Mouse (Mus musculus): ENCODE data around the gene Atp6v1g2. TPM values are rescaled to one million over a fixed set of nuclear protein-coding genes. Genes with fewer than 3 reads are reported as not detected.

Gene Atp6v1g2
- total and polyA plus RNA-seq, 2 experiments from 2014 or later: 81.4 to 146 TPM

DNA sequence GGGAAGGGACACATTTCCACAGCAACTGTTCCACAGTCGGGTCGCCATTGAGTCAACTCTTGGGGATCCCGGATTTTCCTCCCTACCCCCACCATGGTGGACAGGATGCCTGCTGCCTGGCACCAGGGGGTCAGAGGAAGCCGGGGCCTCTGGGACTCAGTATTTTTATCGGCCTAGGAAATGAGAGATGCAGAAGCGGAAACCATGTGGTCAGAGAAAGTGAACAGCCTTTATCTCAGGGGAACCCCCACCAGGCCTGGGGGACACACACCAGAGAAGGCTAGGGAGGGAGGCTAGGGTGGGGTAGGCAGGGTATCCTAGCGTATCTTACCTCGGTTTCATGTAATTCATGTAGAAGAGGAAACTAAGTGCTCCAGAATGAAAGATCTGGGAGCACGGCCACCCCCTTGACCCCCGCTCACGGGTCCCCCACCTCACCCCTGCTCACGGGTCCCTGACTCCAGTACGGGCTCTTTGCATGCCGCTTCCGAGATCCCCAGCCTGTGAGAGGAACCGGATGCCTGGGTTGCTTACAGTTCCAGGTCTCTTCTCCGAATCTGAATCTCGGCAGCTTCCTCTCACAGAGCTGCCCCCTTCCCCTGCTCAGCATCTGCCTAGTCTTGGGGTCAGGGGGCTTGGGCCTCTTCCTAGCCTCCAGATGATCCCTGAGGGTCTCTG lies 14.8 kb upstream of the Atp6v1g2 start:
- 82% methylated on average over 18 of the region's 18 CpGs for WGBS
- no peak for ATAC-seq
- DNase-seq: no peak
- H3K36me3 ChIP-seq (ENCODE audit: insufficient read depth): peaks cover 19% of the 10 kb centered on the region
- H3K27ac ChIP-seq (ENCODE audit: low read depth, low read length): no peak overlapping the region
- H3K4me3 ChIP-seq (ENCODE audit: low read depth, low read length): no peak overlapping the region
- no peaks in the 10 kb centered on the region for H3K4me1 ChIP-seq (ENCODE audit: insufficient read depth)
- no peaks in the 10 kb centered on the region for H3K9me3 ChIP-seq (ENCODE audit: low read length)
- no peaks in the 10 kb centered on the region for H3K27me3 ChIP-seq (ENCODE audit: insufficient read depth, low read length)
- no peak overlapping the region for H3K4me2 ChIP-seq (ENCODE audit: low read depth)
- no peak overlapping the region for H3K9ac ChIP-seq
- no peak for TF ChIP-seq CTCF (IDR thresholded peaks at IDR 0.05; ENCODE audit: low read depth)

DNA sequence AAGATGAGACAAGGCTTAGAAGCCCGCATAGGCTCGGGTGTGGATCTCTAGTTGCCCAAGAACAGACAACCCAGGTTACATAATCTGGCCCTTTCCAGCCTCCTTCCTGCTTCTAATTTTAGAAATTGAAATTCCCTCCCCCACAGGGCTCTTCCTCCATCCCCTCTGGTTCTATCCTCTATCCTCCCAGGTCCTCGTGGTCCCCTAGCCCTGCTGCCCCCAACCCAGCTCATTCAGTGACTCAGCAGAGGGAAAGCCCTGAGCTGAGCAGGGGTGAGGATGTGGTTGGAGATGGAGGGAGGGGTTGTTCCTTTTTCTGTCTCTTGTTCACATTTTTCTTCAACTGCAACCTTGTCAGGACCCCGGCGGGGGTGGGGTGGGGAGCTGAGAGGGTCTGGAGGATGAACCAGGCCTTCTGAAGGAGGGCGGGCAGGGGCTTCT lies 13.8 kb upstream of the Atp6v1g2 start:
- no peak for ATAC-seq
- no peak for DNase-seq
- Histone ChIP-seq H3K27me3 (ENCODE audit: insufficient read depth, low read length) (no peaks in the 10 kb centered on the region), H3K9ac (no peak overlapping the region), H3K4me1 (ENCODE audit: insufficient read depth) (no peaks in the 10 kb centered on the region), H3K36me3 (ENCODE audit: insufficient read depth) (peaks cover 19% of the 10 kb centered on the region), H3K9me3 (ENCODE audit: low read length) (no peaks in the 10 kb centered on the region), H3K4me2 (ENCODE audit: low read depth) (no peak overlapping the region), H3K27ac (ENCODE audit: low read depth, low read length) (no peak overlapping the region), H3K4me3 (ENCODE audit: low read depth, low read length) (no peak overlapping the region)
- TF ChIP-seq CTCF (IDR thresholded peaks at IDR 0.05; ENCODE audit: low read depth): no peak
- 91% methylated on average over 6 of the region's 6 CpGs for WGBS

DNA sequence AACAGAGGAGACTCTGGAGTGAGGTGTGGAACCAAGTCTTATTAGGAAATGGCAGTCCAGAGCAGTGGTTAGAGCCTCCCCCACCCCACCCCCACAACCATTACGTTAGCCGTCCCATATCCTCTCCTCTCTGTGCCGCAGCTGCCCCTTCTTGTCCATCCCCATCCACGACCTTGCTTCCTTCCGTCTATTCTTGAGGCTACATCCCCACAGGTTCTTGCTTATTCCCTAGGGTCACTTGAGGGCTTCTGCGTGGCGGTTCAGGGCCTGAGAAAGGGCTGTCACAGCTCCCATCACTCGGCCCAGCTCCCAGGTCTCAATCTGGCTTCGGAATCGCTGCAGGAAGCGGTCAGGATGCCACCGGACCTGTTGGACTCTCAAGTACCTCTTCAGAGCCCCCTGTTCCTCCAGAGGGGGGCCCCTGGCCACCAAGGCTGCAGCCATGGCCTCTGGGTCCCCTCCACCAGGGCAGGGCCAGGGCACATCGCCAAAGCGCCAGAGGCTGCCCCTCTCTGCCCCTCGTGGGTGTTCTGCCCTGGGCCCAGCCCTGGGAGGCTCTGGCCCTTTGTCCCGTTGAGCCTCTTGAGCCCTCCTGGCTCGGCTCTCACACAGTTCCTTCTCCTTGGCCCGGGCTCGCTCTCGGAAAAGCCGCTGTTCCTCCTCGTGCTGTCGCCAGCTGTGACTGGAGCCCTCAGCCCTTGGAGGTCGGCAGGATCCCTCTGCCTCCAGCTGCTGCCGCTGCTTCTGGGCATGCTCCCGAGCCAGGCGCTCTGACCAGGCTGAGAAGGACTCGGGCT lies 13.1 kb upstream of the Atp6v1g2 start, which contains the start of gene Gm16181:
Gm16181 (plus strand) TSS at position 679 of the 797 bp plus-strand sequence.
- H3K36me3 ChIP-seq (ENCODE audit: insufficient read depth): peaks cover 21% of the 10 kb centered on the region
- DNase-seq (no peak), ATAC-seq (no peak)
- 80% methylated on average over 25 of the region's 28 CpGs for WGBS
- no peak within 1 kb of the TSS for H3K9ac ChIP-seq
- no peak within 1 kb of the TSS for H3K27ac ChIP-seq (ENCODE audit: low read depth, low read length)
- no peaks in the 10 kb centered on the region for H3K9me3 ChIP-seq (ENCODE audit: low read length)
- no peaks in the 10 kb centered on the region for H3K27me3 ChIP-seq (ENCODE audit: insufficient read depth, low read length)
- TF ChIP-seq CTCF (IDR thresholded peaks at IDR 0.05; ENCODE audit: low read depth): no peak
- no peak within 1 kb of the TSS for H3K4me2 ChIP-seq (ENCODE audit: low read depth)
- H3K4me3 ChIP-seq (ENCODE audit: low read depth, low read length): no peak within 1 kb of the TSS
- no peaks in the 10 kb centered on the region for H3K4me1 ChIP-seq (ENCODE audit: insufficient read depth)

DNA sequence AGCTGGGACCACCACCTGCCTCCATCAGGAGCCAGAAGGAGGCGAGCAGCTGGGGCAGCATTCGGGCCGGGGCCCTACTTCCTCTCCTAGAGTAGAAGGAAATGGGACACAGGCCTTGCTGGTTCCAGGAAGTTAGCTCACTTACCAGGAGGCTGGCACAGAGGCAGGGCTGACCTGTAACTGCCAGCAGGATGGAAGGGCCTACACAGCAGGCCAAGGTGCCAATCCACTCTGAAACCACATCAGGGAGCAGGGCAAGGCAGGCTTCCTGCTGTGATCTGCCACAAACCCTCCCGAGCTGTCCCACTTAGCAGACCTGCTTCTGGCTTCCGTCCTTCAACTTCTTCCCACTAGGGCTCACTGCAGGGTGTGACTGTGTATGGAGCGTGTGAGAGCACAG lies 11.2 kb upstream of the Atp6v1g2 start:
- WGBS: 81% methylated on average over 6 of the region's 6 CpGs
- H3K27me3 ChIP-seq (ENCODE audit: insufficient read depth, low read length): no peaks in the 10 kb centered on the region

DNA sequence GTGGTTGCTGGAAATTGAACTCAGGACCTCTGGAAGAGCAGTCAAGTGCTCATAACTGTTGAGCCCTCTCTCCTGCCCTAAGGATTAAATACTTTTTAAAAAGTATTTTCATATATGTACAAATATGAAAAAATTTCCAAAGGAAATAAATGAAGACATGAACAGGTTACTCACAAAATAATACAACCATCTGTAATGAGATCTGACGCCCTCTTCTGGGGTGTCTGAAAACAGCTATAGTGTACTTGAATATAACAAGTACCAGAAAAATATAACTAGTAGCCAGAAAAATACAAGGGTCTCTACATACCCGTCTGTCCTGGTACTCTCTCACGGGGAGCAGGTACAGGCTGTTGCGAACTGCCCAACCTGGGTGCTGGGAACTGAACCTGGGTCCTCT lies 8.8 kb upstream of the Atp6v1g2 start:
- H3K4me3 ChIP-seq (ENCODE audit: low read depth, low read length): no peak overlapping the region
- WGBS: 95% methylated on average over 4 of the region's 4 CpGs

More for the DNA sequence above, 11.2 kb upstream of the Atp6v1g2 start:
- Histone ChIP-seq H3K4me3 (ENCODE audit: low read depth, low read length) (no peak overlapping the region), H3K4me1 (ENCODE audit: insufficient read depth) (no peaks in the 10 kb centered on the region), H3K9ac (no peak overlapping the region), H3K27ac (ENCODE audit: low read depth, low read length) (no peak overlapping the region), H3K4me2 (ENCODE audit: low read depth) (no peak overlapping the region), H3K9me3 (ENCODE audit: low read length) (no peaks in the 10 kb centered on the region), H3K36me3 (ENCODE audit: insufficient read depth) (peaks cover 28% of the 10 kb centered on the region)
- DNase-seq (no peak), ATAC-seq (no peak)
- no peak for TF ChIP-seq CTCF (IDR thresholded peaks at IDR 0.05; ENCODE audit: low read depth)

DNA sequence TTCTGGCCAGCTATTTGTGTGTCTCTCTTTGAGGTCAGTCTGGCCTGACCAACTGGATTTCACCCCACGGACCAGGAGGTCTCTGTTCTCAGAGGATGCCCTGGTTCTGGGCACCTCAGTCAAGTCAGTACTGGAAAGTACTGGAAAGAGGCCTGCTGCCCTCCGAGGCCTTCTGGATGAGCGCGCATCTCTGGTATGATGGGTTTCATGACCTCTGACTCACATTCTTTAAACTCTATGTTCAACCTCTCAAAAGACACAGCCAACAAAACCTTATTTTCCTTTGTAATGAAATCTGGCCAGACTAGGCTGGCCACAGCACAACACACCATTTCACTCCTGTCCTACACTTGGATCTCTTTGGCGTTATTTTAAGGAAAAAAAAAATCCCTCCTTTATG lies 8.0 kb upstream of the Atp6v1g2 start:
- Histone ChIP-seq H3K27me3 (ENCODE audit: insufficient read depth, low read length) (no peaks in the 10 kb centered on the region), H3K27ac (ENCODE audit: low read depth, low read length) (no peak overlapping the region), H3K4me3 (ENCODE audit: low read depth, low read length) (no peak overlapping the region), H3K4me2 (ENCODE audit: low read depth) (no peak overlapping the region), H3K9me3 (ENCODE audit: low read length) (no peaks in the 10 kb centered on the region), H3K4me1 (ENCODE audit: insufficient read depth) (no peaks in the 10 kb centered on the region), H3K9ac (no peak overlapping the region), H3K36me3 (ENCODE audit: insufficient read depth) (peaks cover 37% of the 10 kb centered on the region)
- no peak for TF ChIP-seq CTCF (IDR thresholded peaks at IDR 0.05; ENCODE audit: low read depth)
- no peak for ATAC-seq
- 94% methylated on average over 5 of the region's 5 CpGs for WGBS
- no peak for DNase-seq

More for the DNA sequence above, 8.8 kb upstream of the Atp6v1g2 start:
- Histone ChIP-seq H3K4me2 (ENCODE audit: low read depth) (no peak overlapping the region), H3K4me1 (ENCODE audit: insufficient read depth) (no peaks in the 10 kb centered on the region), H3K27me3 (ENCODE audit: insufficient read depth, low read length) (no peaks in the 10 kb centered on the region), H3K36me3 (ENCODE audit: insufficient read depth) (peaks cover 39% of the 10 kb centered on the region), H3K9me3 (ENCODE audit: low read length) (no peaks in the 10 kb centered on the region), H3K27ac (ENCODE audit: low read depth, low read length) (no peak overlapping the region), H3K9ac (no peak overlapping the region)
- no peak for DNase-seq
- no peak for ATAC-seq
- TF ChIP-seq CTCF (IDR thresholded peaks at IDR 0.05; ENCODE audit: low read depth): no peak

DNA sequence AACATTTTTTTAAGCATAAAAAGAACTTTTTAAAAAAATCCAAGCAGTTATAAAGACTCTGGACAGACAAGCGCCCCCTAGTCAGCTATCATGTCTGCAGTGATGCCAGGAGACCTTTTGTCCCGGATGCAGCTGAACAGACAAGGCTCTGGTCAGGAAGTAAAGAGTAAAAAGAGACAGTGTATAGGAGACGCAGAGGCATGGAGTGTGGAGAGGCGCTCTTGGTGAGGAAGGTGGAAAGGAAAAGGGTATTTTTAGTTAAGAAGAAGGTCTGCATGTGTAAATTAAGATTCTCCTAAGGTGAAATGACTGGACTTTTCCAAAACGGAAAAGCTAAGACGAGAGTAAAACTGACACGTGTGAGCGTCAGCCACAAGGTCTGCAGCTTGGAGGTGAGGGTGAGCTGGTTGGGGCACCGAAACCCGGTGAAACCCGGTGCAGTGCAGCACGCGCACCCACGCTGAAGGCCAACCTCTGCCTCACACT lies 6.9 kb upstream of the Atp6v1g2 start:
- no peak for DNase-seq
- H3K27me3 ChIP-seq (ENCODE audit: insufficient read depth, low read length): no peaks in the 10 kb centered on the region

More for the DNA sequence above, 6.9 kb upstream of the Atp6v1g2 start:
- Histone ChIP-seq H3K9ac (no peak overlapping the region), H3K36me3 (ENCODE audit: insufficient read depth) (peaks cover 42% of the 10 kb centered on the region), H3K27ac (ENCODE audit: low read depth, low read length) (no peak overlapping the region), H3K4me1 (ENCODE audit: insufficient read depth) (no peaks in the 10 kb centered on the region), H3K9me3 (ENCODE audit: low read length) (no peaks in the 10 kb centered on the region), H3K4me2 (ENCODE audit: low read depth) (no peak overlapping the region), H3K4me3 (ENCODE audit: low read depth, low read length) (no peak overlapping the region)
- ATAC-seq: no peak
- WGBS: 90% methylated on average over 14 of the region's 14 CpGs
- TF ChIP-seq CTCF (IDR thresholded peaks at IDR 0.05; ENCODE audit: low read depth): no peak
